Mouse (Mus musculus) liver, postnatal 0 days (tissue): ENCODE data around the gene Spats2. TPM values are rescaled to one million over a fixed set of nuclear protein-coding genes. Genes with fewer than 3 reads are reported as not detected.

Experiments
- ATAC-seq: fragments of 200-750 bp; cut with Nextera tagmentation; 2 replicates; pipeline ENCODE4 v1.8.0; 2017; ENCODE audit warnings: mild to moderate bottlenecking, moderate library complexity
- DNase-seq: peaks from one replicate; pipeline ENCODE4 v3.0.0-alpha.2; 2016
- H3K27ac ChIP-seq: fragments of 300-500 bp; sonication (generic); 2 replicates; pipeline ENCODE4 v1.5.1; 2014; ENCODE audit warnings: antibody characterized with exemption, moderate library complexity, mild to moderate bottlenecking, low read depth
- H3K27me3 ChIP-seq: fragments of 300-500 bp; sonication (generic); 2 replicates; pipeline ENCODE4 v1.6.1; 2014; ENCODE audit warnings: low read length, control low read depth, mixed read lengths; ENCODE audit not compliant: insufficient read depth
- H3K36me3 ChIP-seq: fragments of 300-500 bp; sonication (generic); replicated peaks from 2 replicates; pipeline ENCODE4 v1.6.1; 2014; ENCODE audit warnings: mild to moderate bottlenecking, control low read depth, low read length, moderate library complexity, mixed read lengths; ENCODE audit not compliant: insufficient read depth
- H3K4me1 ChIP-seq: fragments of 300-500 bp; sonication (generic); 2 replicates; pipeline ENCODE4 v1.6.1; 2014; ENCODE audit warnings: antibody characterized with exemption, mild to moderate bottlenecking, control low read depth; ENCODE audit not compliant: insufficient read depth
- H3K4me2 ChIP-seq: fragments of 300-500 bp; sonication (generic); 2 replicates; pipeline ENCODE4 v1.6.1; 2014; ENCODE audit warnings: low read depth, mild to moderate bottlenecking, low read length, moderate library complexity, mixed read lengths
- H3K4me3 ChIP-seq: fragments of 300-500 bp; sonication (generic); 2 replicates; pipeline ENCODE4 v1.5.1; 2014; ENCODE audit warnings: low read depth, low read length
- H3K9ac ChIP-seq: fragments of 300-500 bp; sonication (generic); replicated peaks from 2 replicates; pipeline ENCODE4 v1.6.1; 2014; ENCODE audit warnings: mild to moderate bottlenecking, moderate library complexity
- H3K9me3 ChIP-seq: fragments of 300-500 bp; sonication (generic); 2 replicates; pipeline ENCODE4 v1.6.1; 2016; ENCODE audit warnings: mild to moderate bottlenecking, control low read depth, low read length, mixed read lengths
- CTCF ChIP-seq: sonication (generic); IDR thresholded peaks from 2 replicates; pipeline ENCODE4 v1.5.1; 2016; ENCODE audit warnings: antibody characterized with exemption, low read depth
- EP300 ChIP-seq: IDR thresholded peaks from 2 replicates; pipeline ENCODE4 v1.6.1; 2016; ENCODE audit warnings: antibody characterized with exemption, low read depth, mild to moderate bottlenecking
- WGBS: fragments of 180-500 bp; shearing (Covaris S2); extraction: QIAGEN DNeasy Blood & Tissue Kit; methylation state at CpG from one replicate; pipeline ENCODE4 v1.1.7; 2014; ENCODE audit not compliant: insufficient replicate concordance; 5-methylcytosine and 5-hydroxymethylcytosine counted together
- microRNA-seq: library from miRNA; unstranded; fragments of <30 nt; microRNA quantifications from one replicate; pipeline ENCODE4, GENCODE M21; 2016
- polyA plus RNA-seq: library from polyadenylated mRNA; unstranded; fragments of >200 nt; fragmentation: Nextera tagmentation; extraction: Ambion mirVana; gene quantifications from 2 replicates; pipeline ENCODE4 v1.2.1, GENCODE M21; 2015

Gene Spats2
- polyA plus RNA-seq, 1 experiment from 2014 or later, result 4.7 TPM

- H3K36me3 ChIP-seq, result no peaks in the 10 kb centered on the region; the same call in 1 of the 2 replicates
- H3K27ac ChIP-seq, result peak overlapping the region; percentile 49
- H3K4me3 ChIP-seq, result no peak overlapping the region
- H3K27me3 ChIP-seq, result no peaks in the 10 kb centered on the region
- no peak for TF ChIP-seq EP300
- TF ChIP-seq CTCF, result no peak
- DNase-seq (no peak), ATAC-seq (no peak)
- H3K9ac ChIP-seq, result no peak overlapping the region
- 84% methylated on average over 6 of the region's 6 CpGs for WGBS
- H3K9me3 ChIP-seq, result no peaks in the 10 kb centered on the region
- H3K4me2 ChIP-seq, result peak overlapping the region; percentile 15; the same call in 1 of the 2 replicates
- H3K4me1 ChIP-seq, result peaks cover 25% of the 10 kb centered on the region
Observed at GRCm38 (mm10) chr15:99253772-99254171, 128.1 kb downstream of the Spats2 start.

- peak overlapping the region; percentile 24 for H3K27ac ChIP-seq
- DNase-seq, result no peak
- WGBS, result 58% methylated on average over 2 of the region's 2 CpGs
Observed at GRCm38 (mm10) chr15:99254477-99255005, 128.8 kb downstream of the Spats2 start.

GRCm38 (mm10) chr15:99255241-99255749 lies 129.6 kb downstream of the Spats2 start:
- no peaks in the 10 kb centered on the region for H3K27me3 ChIP-seq
- DNase-seq, result no peak
- H3K27ac ChIP-seq, result no peak overlapping the region
- H3K4me2 ChIP-seq, result no peak overlapping the region
- H3K36me3 ChIP-seq, result no peaks in the 10 kb centered on the region
- TF ChIP-seq CTCF (no peak), EP300 (no peak)
- H3K4me3 ChIP-seq, result no peak overlapping the region
- WGBS, result 77% methylated on average over 6 of the region's 6 CpGs
- H3K9ac ChIP-seq, result no peak overlapping the region
- H3K9me3 ChIP-seq, result no peaks in the 10 kb centered on the region
- H3K4me1 ChIP-seq, result peaks cover 34% of the 10 kb centered on the region
- ATAC-seq, result no peak

More at GRCm38 (mm10) chr15:99254477-99255005, 128.8 kb downstream of the Spats2 start:
- Histone ChIP-seq H3K27me3 (no peaks in the 10 kb centered on the region), H3K9ac (no peak overlapping the region; the same call in 1 of the 2 replicates), H3K4me1 (peaks cover 31% of the 10 kb centered on the region), H3K4me3 (no peak overlapping the region), H3K36me3 (no peaks in the 10 kb centered on the region), H3K9me3 (no peaks in the 10 kb centered on the region), H3K4me2 (no peak overlapping the region)
- TF ChIP-seq EP300 (no peak), CTCF (no peak)
- no peak for ATAC-seq

GRCm38 (mm10) chr15:99259167-99259729 lies 133.5 kb downstream of the Spats2 start:
- Histone ChIP-seq H3K9me3 (no peaks in the 10 kb centered on the region), H3K4me3 (peak overlapping the region; percentile 0; the same call in 1 of the 2 replicates), H3K36me3 (no peaks in the 10 kb centered on the region), H3K9ac (no peak overlapping the region), H3K4me2 (peak overlapping the region; percentile 33), H3K27me3 (no peaks in the 10 kb centered on the region), H3K27ac (no peak overlapping the region), H3K4me1 (peaks cover 20% of the 10 kb centered on the region)
- no peak for TF ChIP-seq EP300
- TF ChIP-seq CTCF, result no peak
- ATAC-seq (peak; percentile 67), DNase-seq (no peak)
- WGBS, result 49% methylated on average over 8 of the region's 8 CpGs

- 0% methylated on average over 9 of the region's 10 CpGs for WGBS
- H3K9ac ChIP-seq, result no peak overlapping the region
- TF ChIP-seq EP300, result no peak
- TF ChIP-seq CTCF, result no peak
Observed at GRCm38 (mm10) chr15:99259730-99260252, 134.1 kb downstream of the Spats2 start.

GRCm38 (mm10) chr15:99262702-99263101 lies 137.0 kb downstream of the Spats2 start:
- H3K27me3 ChIP-seq, result no peaks in the 10 kb centered on the region
- H3K4me1 ChIP-seq, result peaks cover 15% of the 10 kb centered on the region
- no peak for ATAC-seq
- H3K36me3 ChIP-seq, result no peaks in the 10 kb centered on the region
- TF ChIP-seq EP300 (no peak), CTCF (no peak)
- no peak overlapping the region for H3K4me3 ChIP-seq
- H3K27ac ChIP-seq, result no peak overlapping the region
- H3K4me2 ChIP-seq, result no peak overlapping the region
- no peaks in the 10 kb centered on the region for H3K9me3 ChIP-seq
- H3K9ac ChIP-seq, result no peak overlapping the region
- WGBS, result 75% methylated on average over 10 of the region's 10 CpGs
- no peak for DNase-seq

More at GRCm38 (mm10) chr15:99259730-99260252, 134.1 kb downstream of the Spats2 start:
- H3K27me3 ChIP-seq, result no peaks in the 10 kb centered on the region
- H3K9me3 ChIP-seq, result no peaks in the 10 kb centered on the region
- H3K4me1 ChIP-seq, result peaks cover 17% of the 10 kb centered on the region
- DNase-seq (peak; percentile 89), ATAC-seq (peak; percentile 70)
- peak overlapping the region; percentile 0; the same call in 1 of the 2 replicates for H3K4me3 ChIP-seq
- no peak overlapping the region for H3K27ac ChIP-seq
- H3K4me2 ChIP-seq, result peak overlapping the region; percentile 66
- no peaks in the 10 kb centered on the region for H3K36me3 ChIP-seq

Small RNAs within 50 kb of the gene (microRNA-seq; reads per million reads assigned to microRNA genes)
- gene Mir6960, result not detected

Other genes starting within 250 kb of the Spats2 start
- gene Rhebl1, start 231.4 kb upstream of the Spats2 start, polyA plus RNA-seq, result 1.4 and 1.8 TPM in 2 replicates
- 0.07 TPM in 1 of 2 replicates, not detected in the other for gene Dhh, start 227.4 kb upstream of the Spats2 start, polyA plus RNA-seq
- gene Lmbr1l, start 207.7 kb upstream of the Spats2 start, polyA plus RNA-seq, result 4.9 and 5.1 TPM in 2 replicates
- 389 and 423 TPM in 2 replicates for gene Tuba1b, start 191.4 kb upstream of the Spats2 start, polyA plus RNA-seq
- gene Gm49450, start 172.4 kb upstream of the Spats2 start, polyA plus RNA-seq, result not detected in 2 replicates
- 28.1 and 28.7 TPM in 2 replicates for gene Tuba1a, start 172.2 kb upstream of the Spats2 start, polyA plus RNA-seq
- gene Tuba1c, start 96.0 kb upstream of the Spats2 start, polyA plus RNA-seq, result 149 and 152 TPM in 2 replicates
- 0.53 and 0.85 TPM in 2 replicates for gene Prph, start 70.7 kb upstream of the Spats2 start, polyA plus RNA-seq
- 5.6 and 6.7 TPM in 2 replicates for gene Troap, start 51.3 kb upstream of the Spats2 start, polyA plus RNA-seq
- 0.12 TPM in 1 of 2 replicates, not detected in the other for gene C1ql4, start 38.1 kb upstream of the Spats2 start, polyA plus RNA-seq
- 28.2 and 29.6 TPM in 2 replicates for gene Dnajc22, start 32.7 kb upstream of the Spats2 start, polyA plus RNA-seq
- gene Kcnh3, start 98.9 kb downstream of the Spats2 start, polyA plus RNA-seq, result 0.05 and 0.07 TPM in 2 replicates
- gene Mcrs1, start 126.0 kb downstream of the Spats2 start, polyA plus RNA-seq, result 25.1 and 27.2 TPM in 2 replicates
- gene Prpf40b, start 169.2 kb downstream of the Spats2 start, polyA plus RNA-seq, result 7.1 and 8.6 TPM in 2 replicates
- gene Fam186b, start 170.0 kb downstream of the Spats2 start, polyA plus RNA-seq, result not detected in 2 replicates
- gene Fmnl3, start 244.6 kb downstream of the Spats2 start, polyA plus RNA-seq, result 2.2 and 2.4 TPM in 2 replicates